Mouse (Mus musculus) heart, postnatal 0 days (tissue): Measurements from ENCODE around the gene Lmo7. TPM values are rescaled to one million over a fixed set of nuclear protein-coding genes. Genes with fewer than 3 reads are reported as not detected.

Source experiments
- ATAC-seq: fragments of 200-750 bp; cut with Nextera tagmentation; 2 replicates; pipeline ENCODE4 v1.8.0; 2017; ENCODE audit warnings: low read depth, moderate number of reproducible peaks, moderate library complexity; ENCODE audit not compliant: insufficient read depth
- DNase-seq: peaks from one replicate; pipeline ENCODE4 v3.0.0-alpha.2; 2016; ENCODE audit warnings: low spot score
- H3K27ac ChIP-seq: fragments of 300-500 bp; sonication (generic); 2 replicates; pipeline ENCODE4 v1.5.1; 2014; ENCODE audit warnings: low read depth, mild to moderate bottlenecking
- H3K27me3 ChIP-seq: fragments of 300-500 bp; sonication (generic); 2 replicates; pipeline ENCODE4 v1.6.1; 2014; ENCODE audit warnings: low read length, mixed read lengths; ENCODE audit not compliant: control insufficient read depth, insufficient read depth
- H3K36me3 ChIP-seq: fragments of 300-500 bp; sonication (generic); replicated peaks from 2 replicates; pipeline ENCODE4 v1.6.1; 2014; ENCODE audit warnings: low read length, mixed read lengths; ENCODE audit not compliant: control insufficient read depth, insufficient read depth
- H3K4me1 ChIP-seq: fragments of 300-500 bp; sonication (generic); 2 replicates; pipeline ENCODE4 v1.6.1; 2014; ENCODE audit warnings: antibody characterized with exemption; ENCODE audit not compliant: control insufficient read depth, insufficient read depth
- H3K4me2 ChIP-seq: fragments of 300-500 bp; sonication (generic); 2 replicates; pipeline ENCODE4 v1.6.1; 2014; ENCODE audit warnings: low read depth, mild to moderate bottlenecking, low read length, moderate library complexity
- H3K4me3 ChIP-seq: fragments of 300-500 bp; sonication (generic); 2 replicates; pipeline ENCODE4 v1.5.1; 2014; ENCODE audit warnings: low read depth, low read length
- H3K9ac ChIP-seq: fragments of 300-500 bp; sonication (generic); replicated peaks from 2 replicates; pipeline ENCODE4 v1.6.1; 2014; ENCODE audit warnings: low read depth, low read length, mixed read lengths
- H3K9me3 ChIP-seq: fragments of 300-500 bp; sonication (generic); replicated peaks from 2 replicates; pipeline ENCODE4 v1.6.1; 2016; ENCODE audit warnings: low read length; ENCODE audit not compliant: control insufficient read depth
- CTCF ChIP-seq: IDR thresholded peaks from 2 replicates; pipeline ENCODE4 v1.5.1; 2016; ENCODE audit warnings: antibody characterized with exemption, control low read depth, low read depth
- EP300 ChIP-seq: IDR thresholded peaks from 2 replicates; pipeline ENCODE4 v1.6.1; 2016; ENCODE audit warnings: antibody characterized with exemption, low read depth
- WGBS: fragments of 180-500 bp; shearing (Covaris S2); extraction: QIAGEN DNeasy Blood & Tissue Kit; methylation state at CpG from one replicate; pipeline ENCODE4 v1.1.7; 2014; 5-methylcytosine and 5-hydroxymethylcytosine counted together
- polyA plus RNA-seq: library from polyadenylated mRNA; unstranded; fragments of >200 nt; fragmentation: Nextera tagmentation; extraction: Ambion mirVana; gene quantifications from 2 replicates; pipeline ENCODE4 v1.2.1, GENCODE M21; 2015
- total RNA-seq: library from RNA; depleted of rRNA; stranded (reverse); fragments of >200 nt; gene quantifications from 2 replicates; pipeline ENCODE4 v1.2.3, GENCODE M21; 2014; ENCODE audit warnings: low replicate concordance

Gene Lmo7
- total and polyA plus RNA-seq, 2 experiments from 2014 or later, result 169 to 308 TPM

DNA sequence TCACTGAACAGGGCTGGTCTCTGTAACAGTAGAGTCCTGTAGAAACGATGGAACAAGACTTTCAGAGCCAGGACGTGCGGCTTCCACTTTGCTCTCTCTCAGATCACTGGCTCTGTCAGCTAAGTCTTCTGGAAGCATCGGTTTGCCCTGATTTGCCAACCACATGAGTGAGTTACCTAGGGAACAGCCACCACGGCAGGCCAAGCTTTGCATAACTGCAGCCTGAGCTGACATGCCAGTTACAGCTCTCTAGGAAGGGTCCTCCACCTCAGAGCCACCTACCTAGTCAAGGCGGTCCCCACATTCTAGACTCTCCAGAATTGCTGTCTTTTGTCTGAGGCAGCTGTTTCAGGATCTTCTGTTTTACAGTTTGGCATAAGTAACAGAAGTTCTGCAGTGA is 107.4 kb downstream of the Lmo7 start:
- Histone ChIP-seq H3K9ac (no peak overlapping the region), H3K4me2 (no peak overlapping the region), H3K36me3 (no peaks in the 10 kb centered on the region), H3K9me3 (no peaks in the 10 kb centered on the region), H3K27ac (no peak overlapping the region), H3K4me1 (peaks cover 28% of the 10 kb centered on the region), H3K4me3 (no peak overlapping the region), H3K27me3 (no peaks in the 10 kb centered on the region)
- no peak for TF ChIP-seq CTCF
- no peak for TF ChIP-seq EP300
- 70% methylated on average over 6 of the region's 6 CpGs for WGBS
- DNase-seq (no peak), ATAC-seq (no peak)

DNA sequence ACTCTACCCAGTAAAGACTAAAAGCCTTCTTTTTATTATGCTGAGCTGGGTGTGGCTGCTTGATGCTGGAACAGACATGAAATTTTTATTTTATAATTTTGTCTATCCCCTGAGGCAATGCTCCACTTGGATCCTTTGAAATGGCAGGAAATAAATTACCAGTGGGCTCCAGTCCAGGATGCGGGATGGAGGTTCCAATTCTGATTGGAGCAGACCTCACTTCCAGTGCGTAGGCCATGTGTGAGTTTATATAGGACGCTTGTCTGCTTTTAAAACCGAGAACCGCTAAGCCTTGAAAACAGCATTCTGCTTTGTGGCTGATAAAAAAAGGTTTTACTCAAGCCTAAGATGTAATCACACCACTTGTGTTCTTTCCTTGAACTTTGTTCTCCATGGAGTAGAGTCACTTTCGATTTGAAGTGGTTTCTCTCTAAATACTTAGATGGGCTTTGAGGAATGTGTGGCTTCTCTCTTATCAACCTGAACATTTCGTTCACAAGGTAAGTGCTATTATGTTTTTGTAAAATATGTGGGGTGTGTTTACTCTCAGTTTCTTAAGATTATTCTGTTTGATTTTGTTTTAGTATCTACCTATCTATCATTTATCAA is 108.6 kb downstream of the Lmo7 start:
- Histone ChIP-seq H3K4me2 (no peak overlapping the region), H3K9ac (no peak overlapping the region), H3K27ac (no peak overlapping the region; the same call in 1 of the 2 replicates), H3K27me3 (no peaks in the 10 kb centered on the region), H3K9me3 (no peaks in the 10 kb centered on the region), H3K4me1 (peaks cover 28% of the 10 kb centered on the region), H3K36me3 (no peaks in the 10 kb centered on the region), H3K4me3 (no peak overlapping the region)
- 54% methylated on average over 7 of the region's 7 CpGs for WGBS
- TF ChIP-seq EP300 (no peak), CTCF (no peak)
- no peak for ATAC-seq
- DNase-seq, result no peak

DNA sequence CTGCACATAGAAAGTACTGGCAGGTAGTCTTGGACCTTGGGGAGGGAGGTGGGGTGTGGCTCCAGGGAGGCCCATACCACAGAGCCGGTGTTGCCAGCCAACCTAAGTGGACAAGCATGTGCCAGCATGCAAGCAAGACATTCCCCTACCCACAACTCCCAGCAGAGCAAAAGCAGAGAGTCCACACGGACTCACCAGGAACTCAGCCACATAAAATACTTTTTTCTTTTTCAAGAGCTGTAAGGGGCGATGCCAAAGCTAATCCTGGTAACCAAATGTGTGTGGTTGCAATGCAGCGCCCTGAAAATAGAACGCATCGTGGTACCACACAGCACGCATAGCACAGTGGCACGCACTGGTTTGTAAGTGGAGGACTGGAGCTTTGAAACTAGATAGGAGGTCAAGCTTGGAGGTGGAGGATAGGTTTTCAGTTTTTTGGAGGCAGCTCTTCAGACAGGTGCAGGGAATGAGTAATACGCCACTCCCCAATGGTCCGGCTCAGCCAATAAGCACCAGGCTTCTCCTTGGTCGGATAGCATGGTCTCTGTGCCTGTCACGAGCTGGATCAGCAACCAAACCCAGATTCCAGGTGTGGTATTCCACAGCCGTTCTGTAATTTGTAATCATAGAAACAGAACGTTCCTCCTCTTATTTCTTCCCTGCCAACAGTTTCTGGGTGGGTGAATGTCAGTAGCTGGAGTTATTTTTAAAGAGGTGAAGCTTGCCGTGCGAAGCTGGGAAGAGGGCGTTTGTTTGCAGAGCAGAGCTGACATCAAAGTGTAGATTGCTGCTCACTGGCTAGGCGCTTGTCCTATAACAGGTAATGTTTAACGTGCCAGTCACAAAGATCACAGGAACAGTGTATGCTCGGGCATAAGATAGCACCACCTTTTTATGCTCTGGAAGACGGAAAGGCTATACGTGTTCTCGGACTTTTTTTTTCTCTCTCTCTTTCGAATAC is 110.3 kb downstream of the Lmo7 start:
- 33% methylated on average over 24 of the region's 24 CpGs for WGBS
- peak overlapping the region; percentile 51 for H3K4me3 ChIP-seq
- DNase-seq (peak; percentile 83), ATAC-seq (peak; percentile 81)
- no peaks in the 10 kb centered on the region for H3K36me3 ChIP-seq
- H3K4me2 ChIP-seq, result peak overlapping the region; percentile 73
- H3K9me3 ChIP-seq, result no peaks in the 10 kb centered on the region
- peak overlapping the region; percentile 79 for H3K27ac ChIP-seq
- H3K9ac ChIP-seq, result peak overlapping the region; percentile 51
- TF ChIP-seq EP300, result peak; percentile 50; the same call in 1 of the 2 replicates
- no peak for TF ChIP-seq CTCF
- H3K4me1 ChIP-seq, result peaks cover 18% of the 10 kb centered on the region
- no peaks in the 10 kb centered on the region for H3K27me3 ChIP-seq

DNA sequence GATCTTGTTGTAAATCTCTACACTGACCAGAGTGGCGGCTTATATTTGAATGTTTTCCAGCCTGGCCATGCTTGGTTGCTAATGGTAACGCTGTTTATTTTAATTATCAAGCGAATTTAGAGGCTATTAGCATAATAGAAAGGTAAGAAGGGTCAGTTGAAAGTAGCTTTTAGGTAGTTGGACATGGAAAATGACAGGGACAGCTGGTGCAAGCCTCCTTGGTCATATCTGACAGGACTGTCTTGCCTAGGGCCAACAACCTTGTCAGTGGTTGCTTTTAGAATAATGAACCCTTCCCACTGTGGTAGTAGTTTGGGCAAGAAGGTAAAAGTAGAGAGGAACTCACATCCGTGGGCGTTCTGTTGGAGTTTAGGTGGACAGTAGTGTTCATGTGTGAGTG is 111.5 kb downstream of the Lmo7 start:
- Histone ChIP-seq H3K4me3 (peak overlapping the region; percentile 51), H3K27me3 (no peaks in the 10 kb centered on the region), H3K36me3 (no peaks in the 10 kb centered on the region), H3K4me1 (peaks cover 22% of the 10 kb centered on the region; the same call in 1 of the 2 replicates), H3K27ac (peak overlapping the region; percentile 79), H3K4me2 (peak overlapping the region; percentile 73), H3K9me3 (no peaks in the 10 kb centered on the region), H3K9ac (peak overlapping the region; percentile 66)
- ATAC-seq, result no peak
- no peak for TF ChIP-seq EP300
- no peak for TF ChIP-seq CTCF
- WGBS, result 46% methylated on average over 5 of the region's 5 CpGs
- DNase-seq, result no peak

DNA sequence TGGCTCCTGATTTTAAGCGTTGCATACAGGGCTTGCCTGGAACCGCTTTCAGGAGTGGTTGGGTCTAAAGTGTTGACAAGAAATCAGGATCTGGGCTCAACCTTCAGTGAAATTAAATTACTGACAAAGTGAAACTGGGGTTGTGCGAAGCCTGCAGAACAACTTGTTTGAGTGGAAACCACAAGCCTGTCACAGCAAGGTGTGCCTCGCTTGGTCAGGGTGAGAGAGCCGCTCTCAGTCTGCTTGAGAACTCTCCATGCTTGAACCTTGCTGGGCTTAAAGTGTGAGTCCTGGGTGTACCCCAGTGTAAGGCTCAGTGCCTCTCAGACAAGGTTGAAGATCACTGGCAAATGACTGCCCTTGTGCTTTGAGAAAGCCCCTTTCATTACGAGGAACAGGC is 112.8 kb downstream of the Lmo7 start:
- Histone ChIP-seq H3K9me3 (no peaks in the 10 kb centered on the region), H3K36me3 (no peaks in the 10 kb centered on the region), H3K4me1 (peaks cover 19% of the 10 kb centered on the region; the same call in 1 of the 2 replicates), H3K27ac (peak overlapping the region; percentile 79), H3K27me3 (no peaks in the 10 kb centered on the region), H3K4me3 (peak overlapping the region; percentile 51), H3K9ac (peak overlapping the region; percentile 66), H3K4me2 (peak overlapping the region; percentile 73)
- no peak for DNase-seq
- WGBS, result 45% methylated on average over 6 of the region's 6 CpGs
- ATAC-seq, result no peak
- TF ChIP-seq CTCF, result no peak
- TF ChIP-seq EP300, result no peak
